Mouse (Mus musculus) regulatory T cell (primary cell): Measurements from ENCODE around the gene Tgif1.

Source experiments
- in situ Hi-C: fragments of 300-600 bp; cut with MboI, MseI; formaldehyde crosslinking; loops from one replicate; pipeline ENCODE4 v1.15.1; 2025; ENCODE audit warnings: high pct_unique_total_duplicates

Tgif1 gene

DNA sequence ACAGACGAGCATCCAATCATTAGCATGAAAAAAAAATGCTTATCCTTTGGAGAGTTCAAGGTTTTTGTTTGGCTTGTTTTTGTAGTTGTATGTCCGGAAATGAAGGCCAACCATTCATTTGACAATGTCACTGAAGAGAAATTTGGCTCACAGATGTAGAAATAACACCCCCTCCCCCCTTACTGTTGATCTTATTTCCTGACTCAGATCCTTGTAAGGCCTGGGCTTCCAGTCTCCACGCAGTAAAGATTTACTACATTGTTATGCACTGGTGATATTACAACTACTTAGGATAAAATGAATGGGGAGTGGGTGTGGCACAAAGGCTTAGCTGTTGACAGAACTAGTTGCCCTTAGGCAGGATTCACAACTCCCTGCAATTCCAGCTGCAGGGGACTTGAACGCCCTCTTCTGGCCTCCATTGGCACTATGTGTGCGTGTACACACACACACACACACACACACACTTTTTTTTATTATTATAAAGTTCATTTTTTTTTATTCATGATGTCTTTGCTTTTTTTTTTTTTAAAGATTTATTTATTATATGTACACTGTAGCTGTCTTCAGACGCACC is 13.3 kb upstream of the Tgif1 start:
- in situ Hi-C loops: no loop called here

GRCm38 (mm10) chr17:70866029-70866428 is 12.7 kb upstream of the Tgif1 start:
- in situ Hi-C loops: no loop called here

DNA sequence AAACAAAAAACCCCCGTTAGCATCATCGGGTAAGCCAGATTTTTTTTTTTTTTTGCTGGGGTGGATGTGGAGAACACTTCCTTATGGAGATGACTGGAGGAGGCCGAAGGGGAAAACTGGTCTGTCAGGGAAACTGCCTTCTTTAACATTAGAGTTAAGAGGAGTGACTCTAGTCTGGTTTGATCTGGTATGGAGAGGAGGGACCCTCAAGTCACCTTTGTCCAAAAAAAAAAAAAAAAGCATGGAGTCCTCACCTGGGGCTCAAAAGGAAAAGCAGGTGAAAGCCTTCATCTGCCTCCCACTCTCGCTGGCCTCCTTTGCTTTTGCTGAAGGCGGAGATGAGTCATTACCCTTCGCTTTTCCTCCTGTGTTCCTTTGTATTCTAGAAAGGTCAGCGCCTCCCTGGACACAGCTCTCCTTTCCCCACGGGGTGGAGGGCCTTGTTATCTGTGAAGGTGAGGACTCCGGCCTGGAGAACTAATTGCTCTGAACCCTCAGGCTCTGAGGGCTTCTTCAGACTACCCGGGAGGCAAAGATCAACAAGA is 11.8 kb upstream of the Tgif1 start:
- in situ Hi-C loops: no loop called here

DNA sequence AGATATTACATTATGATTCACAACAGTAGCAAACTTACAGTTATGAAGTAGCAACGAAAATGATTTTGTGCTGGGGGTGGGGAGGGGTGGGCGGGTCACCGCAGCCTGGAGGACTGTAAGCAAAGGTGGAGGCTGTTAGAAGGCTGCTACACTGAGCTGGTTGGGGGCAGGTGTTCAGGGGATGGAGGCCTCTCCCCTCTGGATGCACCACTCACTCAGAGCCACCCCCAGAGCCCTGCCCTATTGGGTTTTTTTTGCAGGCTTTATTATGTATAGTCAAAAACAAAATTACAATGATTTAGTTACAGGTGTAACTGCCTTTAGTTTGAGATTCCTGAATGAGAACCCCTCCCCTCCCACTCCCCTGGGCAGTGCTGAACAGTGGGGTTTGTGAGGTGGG is 11.3 kb upstream of the Tgif1 start:
- in situ Hi-C loops: no loop called here

DNA sequence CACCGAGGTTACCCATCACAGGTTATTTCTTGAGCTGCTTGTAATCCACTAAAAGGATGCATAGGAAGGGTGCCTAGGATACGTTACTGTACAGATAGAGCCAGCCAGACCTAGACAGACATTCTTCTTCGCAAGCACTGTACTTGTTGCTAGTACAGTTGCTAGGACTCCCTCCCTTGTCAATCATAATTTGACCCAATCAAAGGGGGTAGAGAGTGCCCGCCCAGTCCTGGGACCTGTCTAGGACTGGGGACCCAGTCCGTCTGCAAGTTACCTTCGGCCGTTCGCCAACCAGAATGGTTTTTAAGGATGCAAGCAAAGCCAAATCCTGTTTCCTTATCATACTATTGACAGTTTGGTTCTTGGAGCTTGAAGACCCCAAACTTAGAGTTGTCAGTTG is 10.8 kb upstream of the Tgif1 start:
- in situ Hi-C loops: no loop called here

DNA sequence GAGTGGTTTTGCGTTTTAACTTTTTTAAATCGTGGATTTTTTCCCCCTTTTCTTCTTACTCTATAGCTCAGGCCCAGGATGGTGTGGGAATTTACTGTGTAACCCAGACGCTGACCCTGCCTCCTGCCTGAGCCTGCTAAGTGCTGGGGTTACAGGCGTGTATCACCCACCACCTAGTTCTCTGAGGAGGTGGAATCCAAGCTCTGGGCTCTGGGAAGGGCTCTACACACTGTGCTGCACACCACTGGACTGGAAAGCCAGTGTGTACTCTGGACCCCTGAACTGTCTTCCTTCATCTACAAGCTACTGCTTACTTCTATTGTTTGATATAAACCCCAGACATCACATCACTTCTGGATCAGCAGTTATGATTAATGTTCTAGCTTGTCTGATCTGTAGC is 5.5 kb upstream of the Tgif1 start:
- in situ Hi-C loops: no loop called here

GRCm38 (mm10) chr17:70856871-70857415 is 3.6 kb upstream of the Tgif1 start:
- in situ Hi-C loops: no loop called here

DNA sequence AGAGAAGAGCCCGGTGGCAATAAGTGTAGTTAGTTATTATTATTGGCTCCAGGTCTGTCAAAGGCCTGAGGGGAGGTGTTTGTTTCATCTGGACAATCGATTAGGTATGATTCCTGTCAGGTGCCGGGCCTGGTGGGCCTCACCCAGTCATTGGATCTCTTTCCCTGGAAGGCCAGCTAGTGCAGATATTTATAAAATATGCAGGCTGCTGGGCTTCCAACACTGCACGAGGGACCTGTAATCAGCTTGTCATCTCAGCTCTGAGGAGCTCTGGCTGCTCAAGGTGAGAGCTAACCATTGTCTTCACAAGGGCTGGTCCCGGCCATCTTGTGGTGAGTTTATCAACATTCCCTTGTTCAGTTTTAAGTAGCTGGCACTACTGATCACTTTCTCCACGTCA is 675 bp upstream of the Tgif1 start:
- in situ Hi-C loops: loop anchor here (5.0 kb wide), 1 partner anchor 118 kb away; no protein-coding TSS in a partner anchor

- in situ Hi-C loops: loop anchor here (5.0 kb wide), 1 partner anchor 119 kb away; no protein-coding TSS in a partner anchor
Observed at GRCm38 (mm10) chr17:70852686-70853386, 510 bp downstream of the Tgif1 start.

DNA sequence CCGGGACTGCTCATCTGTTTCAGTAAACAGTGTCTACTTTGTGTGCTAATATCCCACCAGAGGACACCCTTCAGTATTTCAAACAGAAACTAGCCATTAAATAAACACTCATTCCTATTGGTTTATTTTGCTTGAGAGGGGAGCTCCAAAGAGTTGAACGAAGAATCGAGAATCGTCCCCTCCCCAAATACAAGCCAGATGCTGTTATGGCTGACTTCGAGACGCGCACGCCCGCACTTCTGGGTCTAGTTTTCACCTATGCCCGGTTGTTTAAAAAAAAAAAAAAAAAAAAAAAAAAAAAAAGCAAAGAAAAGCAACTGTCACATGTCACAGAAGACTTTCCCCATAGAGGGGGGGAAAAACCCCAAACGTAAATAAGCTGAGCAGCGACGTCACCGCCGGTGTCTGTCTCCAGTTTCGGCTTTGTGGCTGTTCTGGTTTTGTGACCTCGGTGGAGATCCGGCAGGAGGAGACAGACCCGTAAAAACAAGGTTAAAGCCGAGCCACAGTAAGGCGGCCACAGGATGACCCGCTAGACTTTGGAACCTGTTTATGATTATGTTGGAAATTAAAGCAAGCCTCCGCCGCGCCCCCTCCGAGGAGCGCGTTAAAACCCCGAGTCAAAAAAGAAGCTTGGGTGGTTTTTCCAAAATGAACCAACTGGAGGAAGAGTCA is 1.2 kb downstream of the Tgif1 start:
- in situ Hi-C loops: loop anchor here (5.0 kb wide), 1 partner anchor 120 kb away; no protein-coding TSS in a partner anchor

- in situ Hi-C loops: loop anchor here (5.0 kb wide), 1 partner anchor 121 kb away; no protein-coding TSS in a partner anchor
Observed at GRCm38 (mm10) chr17:70850996-70851991, 2.1 kb downstream of the Tgif1 start.

- in situ Hi-C loops: loop anchor here (5.0 kb wide), 1 partner anchor 122 kb away; no protein-coding TSS in a partner anchor
Observed at GRCm38 (mm10) chr17:70850233-70850995, 2.9 kb downstream of the Tgif1 start.

DNA sequence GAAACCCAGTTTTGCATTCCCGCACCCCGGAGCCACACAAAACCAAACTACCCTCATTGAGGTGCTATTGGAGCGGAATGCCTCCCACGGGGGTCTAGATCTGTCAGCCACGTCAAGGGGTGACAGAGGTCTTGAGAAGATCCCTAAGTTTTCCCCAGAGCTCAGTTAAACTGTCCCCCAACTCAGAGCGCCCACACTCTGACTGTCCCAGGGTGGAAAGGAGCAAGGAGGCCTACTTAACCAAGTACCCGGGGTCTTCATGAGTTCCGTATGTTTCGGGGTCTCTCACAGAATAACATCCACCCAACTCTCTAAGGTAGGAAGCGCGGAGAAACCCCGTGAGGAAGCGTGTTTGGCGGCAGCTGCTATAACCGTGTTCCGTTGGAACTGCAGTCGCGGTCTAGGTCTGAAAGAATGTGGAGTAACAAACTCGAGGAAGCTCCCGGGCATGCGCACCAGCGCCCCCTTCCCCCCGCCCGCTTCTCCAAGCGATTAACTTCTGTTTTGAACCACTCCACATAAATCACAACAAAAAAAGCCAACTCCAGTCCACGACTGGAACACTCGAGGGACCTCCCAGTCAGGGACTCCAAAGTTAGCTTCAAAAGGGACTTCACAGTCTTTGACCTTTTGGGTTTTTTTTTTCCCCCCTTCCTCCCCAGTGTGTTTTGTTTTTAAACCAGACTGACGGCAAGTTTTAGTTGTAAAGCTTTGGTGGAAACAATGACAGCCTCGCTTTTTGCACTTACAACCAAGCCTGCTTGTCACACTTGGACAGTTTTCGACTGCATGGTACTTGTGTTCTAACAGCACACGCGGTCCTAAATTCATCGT is 3.7 kb downstream of the Tgif1 start:
- in situ Hi-C loops: loop anchor here (5.0 to 10.0 kb wide), 2 partner anchors 123 to 335 kb away; partner anchors contain the start of gene Lpin2

DNA sequence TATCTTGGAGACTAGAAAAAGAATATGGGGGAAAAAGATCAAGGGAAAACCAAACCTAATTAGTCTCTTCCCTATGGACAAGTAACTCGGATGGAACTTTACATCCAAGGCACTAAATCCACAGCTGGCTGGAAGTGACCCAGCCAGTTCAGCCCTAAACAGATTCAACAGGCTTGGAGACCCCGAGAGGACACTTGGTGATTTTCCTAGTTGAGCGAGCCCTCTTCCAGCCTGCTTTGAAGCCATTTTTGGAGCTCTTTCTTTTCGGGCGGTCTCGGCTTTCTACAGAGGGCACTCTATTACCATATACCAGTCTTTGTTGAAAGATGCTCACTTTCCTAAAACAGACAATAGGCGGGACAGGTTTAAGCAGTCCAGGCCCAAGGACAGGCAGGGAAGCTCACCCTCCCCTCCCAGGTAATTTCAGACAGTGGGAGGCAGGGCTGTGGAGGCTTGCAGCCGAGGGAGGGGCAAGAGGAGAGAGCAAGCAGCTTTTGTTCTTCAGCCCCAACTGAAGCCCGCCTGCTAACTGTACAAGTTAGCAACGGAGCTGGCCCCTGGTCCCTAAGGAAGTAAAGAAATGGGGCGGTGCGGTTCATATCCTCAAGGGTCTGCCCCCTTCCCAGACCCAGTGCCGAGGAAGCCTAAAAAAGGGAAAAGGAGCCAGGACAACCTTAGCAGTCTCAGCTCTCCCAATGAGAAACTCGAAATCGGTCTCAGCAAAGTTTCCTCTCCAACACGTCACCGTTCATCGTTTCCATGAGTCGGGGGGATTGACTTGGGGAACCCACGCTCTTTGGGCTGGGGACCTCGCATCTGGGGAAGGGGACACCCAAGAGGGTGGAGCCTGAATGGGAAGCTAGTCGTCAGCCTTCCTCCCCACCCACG is 4.6 kb downstream of the Tgif1 start:
- in situ Hi-C loops: loop anchor here (10.0 kb wide), 1 partner anchor 336 kb away; the partner anchor contains the start of gene Lpin2

GRCm38 (mm10) chr17:70847751-70848510 is 5.4 kb downstream of the Tgif1 start:
- in situ Hi-C loops: loop anchor here (10.0 kb wide), 1 partner anchor 337 kb away; the partner anchor contains the start of gene Lpin2

GRCm38 (mm10) chr17:70847086-70847485 is 6.3 kb downstream of the Tgif1 start:
- in situ Hi-C loops: loop anchor here (10.0 kb wide), 1 partner anchor 338 kb away; the partner anchor contains the start of gene Lpin2

DNA sequence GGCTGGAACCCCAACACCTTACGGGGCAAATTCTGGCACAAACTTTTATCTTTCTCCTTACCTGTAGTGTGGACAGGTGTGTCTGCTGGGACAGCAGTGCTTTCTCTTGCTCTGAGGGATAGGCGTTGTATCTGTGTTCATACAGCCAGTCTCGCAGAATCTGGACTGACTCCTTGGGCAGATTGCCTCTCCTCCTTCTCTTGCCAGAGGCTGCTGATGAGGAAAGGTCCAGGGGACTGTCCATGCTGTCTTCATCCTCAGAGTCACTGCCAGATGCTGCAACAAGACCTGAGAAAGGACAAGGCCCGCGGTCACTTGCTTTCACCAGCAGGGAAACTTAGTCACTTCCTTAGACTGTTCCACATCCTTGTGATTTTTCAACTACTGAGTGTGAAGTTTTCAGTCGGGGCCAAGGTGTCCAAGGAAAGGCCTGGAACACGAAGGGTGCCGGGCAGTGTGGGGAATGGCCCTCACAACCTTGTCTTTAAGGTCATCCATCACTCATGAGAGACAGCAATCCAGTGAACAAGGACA is 7.2 kb downstream of the Tgif1 start:
- in situ Hi-C loops: loop anchor here (10.0 kb wide), 1 partner anchor 339 kb away; the partner anchor contains the start of gene Lpin2
